Mouse (Mus musculus) midbrain, embryonic 13.5 days (tissue): ENCODE measurements at regions not wholly inside any gene's neighbourhood (a gene's known extent, or its start where the extent isn't known, plus 50 kb on each side); places are given as distances from the start of the nearest gene placed in this dataset.

Source experiments
- ATAC-seq: fragments of 200-750 bp; cut with Nextera tagmentation; 2 replicates; pipeline ENCODE4 v1.8.0; 2017; ENCODE audit warnings: mild to moderate bottlenecking, moderate TSS enrichment, moderate library complexity
- H3K27ac ChIP-seq: fragments of 300-500 bp; sonication (generic); 2 replicates; pipeline ENCODE4 v1.5.1; 2015; ENCODE audit warnings: inconsistent platforms, mild to moderate bottlenecking, moderate library complexity
- H3K27me3 ChIP-seq: fragments of 300-500 bp; sonication (generic); 2 replicates; pipeline ENCODE4 v1.6.1; 2015; ENCODE audit warnings: mild to moderate bottlenecking, inconsistent platforms
- H3K36me3 ChIP-seq: fragments of 300-500 bp; sonication (generic); 2 replicates; pipeline ENCODE4 v1.6.1; 2015; ENCODE audit warnings: mild to moderate bottlenecking, inconsistent platforms
- H3K4me1 ChIP-seq: fragments of 300-500 bp; sonication (generic); replicated peaks from 2 replicates; pipeline ENCODE4 v1.6.1; 2015; ENCODE audit warnings: inconsistent platforms
- H3K4me2 ChIP-seq: fragments of 300-500 bp; sonication (generic); replicated peaks from 2 replicates; pipeline ENCODE4 v1.6.1; 2015; ENCODE audit warnings: moderate library complexity, mild to moderate bottlenecking, inconsistent platforms
- H3K4me3 ChIP-seq: fragments of 300-500 bp; sonication (generic); replicated peaks from 2 replicates; pipeline ENCODE4 v1.5.1; 2015; ENCODE audit warnings: mild to moderate bottlenecking, inconsistent platforms
- H3K9ac ChIP-seq: fragments of 300-500 bp; sonication (generic); replicated peaks from 2 replicates; pipeline ENCODE4 v1.6.1; 2015; ENCODE audit warnings: mild to moderate bottlenecking, inconsistent platforms
- H3K9me3 ChIP-seq: fragments of 300-500 bp; sonication (generic); 2 replicates; pipeline ENCODE4 v1.6.1; 2016; ENCODE audit warnings: mild to moderate bottlenecking, inconsistent platforms
- WGBS: fragments of 180-500 bp; shearing (Covaris S2); methylation state at CpG from one replicate; pipeline ENCODE4 v1.1.7; 2015; 5-methylcytosine and 5-hydroxymethylcytosine counted together

GRCm38 (mm10) chr6:117032042-117032746, 136.1 kb upstream of the Cxcl12 start:
- no peaks in the 10 kb centered on the region for H3K9me3 ChIP-seq
- no peak overlapping the region for H3K4me2 ChIP-seq
- H3K27ac ChIP-seq, result no peak overlapping the region
- H3K9ac ChIP-seq, result no peak overlapping the region
- 70% methylated on average over 8 of the region's 8 CpGs for WGBS
- H3K4me3 ChIP-seq, result no peak overlapping the region
- no peaks in the 10 kb centered on the region for H3K27me3 ChIP-seq
- H3K36me3 ChIP-seq, result no peaks in the 10 kb centered on the region
- ATAC-seq, result no peak
- H3K4me1 ChIP-seq, result no peaks in the 10 kb centered on the region

- Histone ChIP-seq H3K36me3 (no peaks in the 10 kb centered on the region), H3K9ac (no peak overlapping the region), H3K4me2 (no peak overlapping the region), H3K4me1 (no peaks in the 10 kb centered on the region), H3K27me3 (no peaks in the 10 kb centered on the region), H3K27ac (no peak overlapping the region), H3K4me3 (no peak overlapping the region), H3K9me3 (no peaks in the 10 kb centered on the region)
- no peak for ATAC-seq
- WGBS, result 81% methylated on average over 2 of the region's 2 CpGs
Observed at GRCm38 (mm10) chr6:117043744-117044143, 124.6 kb upstream of the Cxcl12 start.

- Histone ChIP-seq H3K36me3 (no peaks in the 10 kb centered on the region), H3K4me3 (no peak overlapping the region), H3K27me3 (no peaks in the 10 kb centered on the region), H3K4me1 (no peaks in the 10 kb centered on the region), H3K4me2 (no peak overlapping the region), H3K9ac (no peak overlapping the region), H3K27ac (no peak overlapping the region), H3K9me3 (no peaks in the 10 kb centered on the region)
- 71% methylated on average over 14 of the region's 14 CpGs for WGBS
- no peak for ATAC-seq
Observed at GRCm38 (mm10) chr6:117049459-117050010, 118.8 kb upstream of the Cxcl12 start.

GRCm38 (mm10) chr6:117060688-117061087, 107.6 kb upstream of the Cxcl12 start:
- no peak overlapping the region for H3K4me3 ChIP-seq
- ATAC-seq, result no peak
- WGBS, result 92% methylated on average over 3 of the region's 3 CpGs
- no peaks in the 10 kb centered on the region for H3K9me3 ChIP-seq
- H3K9ac ChIP-seq, result no peak overlapping the region
- no peaks in the 10 kb centered on the region for H3K36me3 ChIP-seq
- no peaks in the 10 kb centered on the region for H3K27me3 ChIP-seq
- H3K4me1 ChIP-seq, result no peaks in the 10 kb centered on the region
- no peak overlapping the region for H3K27ac ChIP-seq
- H3K4me2 ChIP-seq, result no peak overlapping the region

- Histone ChIP-seq H3K4me3 (no peak overlapping the region), H3K27ac (no peak overlapping the region), H3K27me3 (no peaks in the 10 kb centered on the region), H3K36me3 (no peaks in the 10 kb centered on the region), H3K4me1 (no peaks in the 10 kb centered on the region), H3K4me2 (no peak overlapping the region), H3K9ac (no peak overlapping the region), H3K9me3 (no peaks in the 10 kb centered on the region)
- WGBS, result 83% methylated on average over 9 of the region's 9 CpGs
- ATAC-seq, result no peak
Observed at GRCm38 (mm10) chr6:117067541-117068305, 100.6 kb upstream of the Cxcl12 start.

GRCm38 (mm10) chr6:117071311-117071710, 97.0 kb upstream of the Cxcl12 start:
- H3K9ac ChIP-seq, result no peak overlapping the region
- WGBS, result 85% methylated on average over 6 of the region's 6 CpGs
- no peak overlapping the region for H3K4me2 ChIP-seq
- H3K9me3 ChIP-seq, result no peaks in the 10 kb centered on the region
- no peak overlapping the region for H3K27ac ChIP-seq
- H3K36me3 ChIP-seq, result no peaks in the 10 kb centered on the region
- no peak overlapping the region for H3K4me3 ChIP-seq
- no peaks in the 10 kb centered on the region for H3K4me1 ChIP-seq
- ATAC-seq, result no peak
- H3K27me3 ChIP-seq, result no peaks in the 10 kb centered on the region

GRCm38 (mm10) chr6:117071857-117072256, 96.5 kb upstream of the Cxcl12 start:
- Histone ChIP-seq H3K27ac (no peak overlapping the region), H3K4me1 (no peaks in the 10 kb centered on the region), H3K4me3 (no peak overlapping the region), H3K9me3 (no peaks in the 10 kb centered on the region), H3K4me2 (no peak overlapping the region), H3K9ac (no peak overlapping the region), H3K27me3 (no peaks in the 10 kb centered on the region), H3K36me3 (no peaks in the 10 kb centered on the region)
- ATAC-seq, result no peak
- WGBS, result 92% methylated on average over 8 of the region's 8 CpGs

GRCm38 (mm10) chr6:117079500-117079899, 88.8 kb upstream of the Cxcl12 start:
- Histone ChIP-seq H3K27me3 (no peaks in the 10 kb centered on the region), H3K36me3 (no peaks in the 10 kb centered on the region), H3K4me3 (no peak overlapping the region), H3K9ac (no peak overlapping the region), H3K27ac (no peak overlapping the region), H3K9me3 (no peaks in the 10 kb centered on the region), H3K4me2 (no peak overlapping the region), H3K4me1 (no peaks in the 10 kb centered on the region)
- 67% methylated on average over 5 of the region's 5 CpGs for WGBS
- ATAC-seq, result no peak

GRCm38 (mm10) chr6:117080973-117081372, 87.4 kb upstream of the Cxcl12 start:
- ATAC-seq, result no peak
- Histone ChIP-seq H3K4me3 (no peak overlapping the region), H3K27me3 (no peaks in the 10 kb centered on the region), H3K9me3 (no peaks in the 10 kb centered on the region), H3K36me3 (no peaks in the 10 kb centered on the region), H3K4me1 (no peaks in the 10 kb centered on the region), H3K27ac (no peak overlapping the region), H3K9ac (no peak overlapping the region), H3K4me2 (no peak overlapping the region)
- WGBS, result 49% methylated on average over 13 of the region's 13 CpGs

GRCm38 (mm10) chr6:117084211-117084610, 84.1 kb upstream of the Cxcl12 start:
- Histone ChIP-seq H3K27ac (no peak overlapping the region), H3K9me3 (no peaks in the 10 kb centered on the region), H3K9ac (no peak overlapping the region), H3K4me2 (no peak overlapping the region), H3K36me3 (no peaks in the 10 kb centered on the region), H3K27me3 (no peaks in the 10 kb centered on the region), H3K4me1 (no peaks in the 10 kb centered on the region), H3K4me3 (no peak overlapping the region)
- 53% methylated on average over 6 of the region's 6 CpGs for WGBS
- no peak for ATAC-seq

GRCm38 (mm10) chr6:117084833-117085500, 83.4 kb upstream of the Cxcl12 start:
- H3K9ac ChIP-seq, result no peak overlapping the region
- WGBS, result 88% methylated on average over 13 of the region's 13 CpGs
- no peak overlapping the region for H3K4me3 ChIP-seq
- H3K4me1 ChIP-seq, result no peaks in the 10 kb centered on the region
- H3K9me3 ChIP-seq, result no peaks in the 10 kb centered on the region
- H3K27ac ChIP-seq, result no peak overlapping the region
- ATAC-seq, result no peak
- H3K36me3 ChIP-seq, result no peaks in the 10 kb centered on the region
- no peaks in the 10 kb centered on the region for H3K27me3 ChIP-seq
- H3K4me2 ChIP-seq, result no peak overlapping the region

GRCm38 (mm10) chr6:117094742-117095141, 73.6 kb upstream of the Cxcl12 start:
- no peak overlapping the region for H3K4me3 ChIP-seq
- H3K9me3 ChIP-seq, result no peaks in the 10 kb centered on the region
- no peaks in the 10 kb centered on the region for H3K27me3 ChIP-seq
- no peak overlapping the region for H3K27ac ChIP-seq
- H3K4me1 ChIP-seq, result no peaks in the 10 kb centered on the region
- WGBS, result 95% methylated on average over 6 of the region's 6 CpGs
- H3K9ac ChIP-seq, result no peak overlapping the region
- H3K4me2 ChIP-seq, result no peak overlapping the region
- no peak for ATAC-seq
- H3K36me3 ChIP-seq, result no peaks in the 10 kb centered on the region
